Mouse (Mus musculus): Measurements from ENCODE around the gene Myo1a. TPM values are rescaled to one million over a fixed set of nuclear protein-coding genes. Genes with fewer than 3 reads are reported as not detected.

Myo1a gene
- polyA plus RNA-seq (2012; rRNA removed), result 2.8 and 3.1 TPM in 2 replicates

DNA sequence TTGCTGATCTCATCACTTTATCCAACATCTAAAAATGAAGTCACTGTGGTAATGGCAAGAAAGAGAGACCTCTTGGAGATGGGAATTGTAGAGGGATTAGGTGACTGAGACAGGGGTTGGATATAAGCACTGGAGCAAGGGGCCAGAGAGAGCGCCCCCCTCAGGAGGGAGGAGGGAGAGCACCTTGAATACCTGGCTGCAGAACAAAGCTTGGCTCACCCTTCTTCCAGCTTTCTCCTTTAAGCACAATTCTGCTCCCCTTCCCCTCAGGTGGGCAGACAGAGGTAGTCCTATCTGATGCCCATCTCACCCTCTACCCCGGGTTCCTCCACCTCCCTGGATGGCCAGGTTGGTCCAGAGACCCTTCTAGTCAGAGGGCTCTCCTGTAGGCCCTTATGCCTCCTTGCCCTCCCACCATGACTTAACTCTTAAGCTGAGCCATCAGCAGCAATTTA lies at the start of gene Myo1a:
Gene Myo1a (plus strand): TSS at position 405 of the 455 bp plus-strand sequence.

DNA sequence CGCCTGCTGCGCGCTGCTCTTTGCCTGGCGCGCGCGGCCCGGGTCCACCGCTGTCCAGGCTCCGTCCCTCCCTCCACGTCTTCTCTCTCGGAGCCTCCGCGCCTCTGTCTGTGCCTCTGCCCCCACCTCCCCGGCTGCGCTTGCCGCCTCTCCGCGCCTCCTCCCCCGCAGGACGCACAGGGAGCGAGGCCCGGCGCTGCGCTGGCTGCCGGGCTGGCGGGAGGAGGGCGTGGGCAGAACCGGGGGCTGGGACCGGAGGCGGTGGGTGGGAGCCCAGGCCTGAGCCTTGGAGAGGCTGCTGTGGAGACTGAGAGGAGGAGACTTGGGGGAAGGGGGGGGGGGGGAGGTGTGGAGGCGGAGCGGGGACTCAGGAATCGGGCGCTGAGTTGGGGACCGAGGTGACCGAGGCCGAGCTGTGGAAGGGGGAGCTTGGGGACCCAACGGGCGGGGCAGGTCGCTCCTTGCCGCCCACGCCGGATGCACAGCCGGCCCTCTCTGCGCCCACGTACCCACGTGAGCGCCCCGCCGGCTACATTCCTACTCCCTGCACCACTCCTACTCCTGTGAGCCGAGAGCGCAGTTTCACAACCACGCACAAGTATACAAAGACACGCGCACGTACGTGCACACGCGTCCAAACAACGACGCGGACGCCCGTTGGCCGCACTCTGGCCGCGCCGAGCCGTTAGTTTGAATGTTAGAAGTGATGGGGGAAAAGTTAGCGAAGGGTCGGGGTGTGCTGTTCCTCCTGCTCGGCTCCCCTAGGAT lies 38.3 kb upstream of the Myo1a start, which contains the start of gene Nemp1:
Gene Nemp1 (plus strand): TSS at position 401 of the 768 bp plus-strand sequence.

DNA sequence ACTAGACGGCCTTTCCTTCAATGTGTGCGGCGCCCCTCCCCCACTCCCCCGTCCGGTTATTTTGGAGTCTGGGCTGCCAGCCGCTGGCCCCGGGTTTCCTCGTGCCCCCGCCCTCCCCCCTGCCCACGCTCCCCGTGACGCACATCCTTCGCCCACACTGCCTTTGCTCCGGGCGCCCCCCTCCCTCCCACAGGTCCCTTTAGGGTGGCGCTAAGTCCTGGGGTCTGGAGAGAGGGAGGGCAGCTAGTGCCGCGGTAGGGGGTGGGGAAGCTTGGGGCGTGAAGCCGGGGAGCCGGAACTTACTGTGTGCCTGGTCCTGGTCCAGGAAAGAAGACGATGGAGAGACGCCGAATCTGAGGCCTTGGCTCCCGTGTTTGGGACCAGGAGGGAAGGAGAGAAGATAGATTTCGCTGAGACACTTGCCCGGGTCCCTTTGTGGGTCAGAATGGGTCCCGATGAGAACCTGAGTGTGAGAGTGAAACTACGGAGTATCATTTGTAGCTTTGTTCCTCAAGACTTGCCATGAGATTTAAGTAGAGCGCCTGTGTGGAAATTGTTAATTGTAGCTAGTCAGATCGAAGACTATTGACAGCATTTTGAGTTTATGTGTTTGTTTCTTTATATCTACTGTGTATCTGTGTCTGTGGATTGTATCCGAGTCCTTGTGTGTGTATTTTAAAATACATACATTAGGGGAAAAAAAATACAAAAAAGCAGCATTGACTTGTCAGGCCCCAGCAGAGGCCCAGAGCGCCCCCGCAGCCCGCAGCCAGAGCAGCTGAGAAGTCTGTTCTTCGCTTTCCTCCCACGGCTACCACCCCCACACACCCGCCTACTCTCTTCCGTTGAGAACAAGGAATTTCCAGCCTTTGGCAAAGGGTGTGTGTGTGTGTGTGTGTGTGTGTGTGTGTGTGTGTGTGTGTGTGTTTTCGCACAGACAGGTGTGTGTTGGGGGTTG lies 36.6 kb upstream of the Myo1a start, which contains the start of gene Nab2:
Gene Nab2 (minus strand): TSS at position 476 of the 958 bp plus-strand sequence.

DNA sequence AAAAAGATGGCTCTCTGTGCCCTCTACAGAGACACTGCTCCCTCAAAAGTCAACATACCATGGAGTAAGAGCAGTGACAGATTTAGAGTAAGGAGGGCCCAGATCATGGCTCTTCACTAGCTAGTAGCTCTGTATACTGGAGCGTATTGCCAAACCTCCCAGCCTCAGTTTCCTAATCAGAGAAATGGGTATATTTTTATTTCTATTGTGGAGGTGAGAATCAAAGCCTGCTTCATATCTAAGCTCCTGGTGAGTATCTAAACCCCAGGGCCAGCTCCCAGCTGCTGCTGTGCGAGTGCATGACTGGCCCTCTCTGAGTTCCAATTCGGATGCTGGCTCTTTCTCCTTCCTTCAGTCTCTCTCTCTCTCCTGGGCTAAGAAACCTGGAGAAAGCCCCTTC lies 19.2 kb downstream of the Myo1a start, which contains the start of gene Tac2:
Gene Tac2 (plus strand): TSS at position 301 of the 400 bp plus-strand sequence.

DNA sequence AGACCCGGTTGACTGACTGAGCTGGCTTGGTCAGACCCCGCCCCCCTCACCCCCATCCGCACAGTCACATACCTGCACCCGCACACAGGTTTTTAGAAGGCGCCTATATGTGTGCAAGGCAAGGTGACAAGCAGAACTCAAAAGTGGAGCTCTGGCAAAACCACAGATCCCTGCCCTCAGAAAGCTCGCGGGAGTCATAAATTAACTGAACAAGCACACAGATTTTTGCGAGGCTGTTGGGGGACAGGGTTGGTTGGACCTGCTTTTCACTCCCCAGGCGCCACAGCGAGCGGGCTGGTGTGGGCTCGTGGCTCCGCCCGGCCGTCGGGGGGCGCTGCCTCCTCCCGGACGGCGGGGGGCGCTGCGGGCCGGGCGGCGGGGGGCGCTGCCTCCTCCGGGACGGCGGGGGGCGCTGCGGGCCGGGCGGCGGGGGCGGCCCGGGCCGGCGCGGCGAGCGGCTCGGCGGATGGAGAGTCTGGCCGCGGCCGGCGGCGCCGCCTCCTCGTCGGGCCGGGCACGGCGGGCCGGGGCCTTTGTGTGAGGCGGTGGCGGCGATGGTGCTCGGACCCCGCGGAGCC lies 34.2 kb downstream of the Myo1a start, which contains the start of gene Zbtb39:
Gene Zbtb39 (plus strand): TSS at position 456 of the 578 bp plus-strand sequence.

DNA sequence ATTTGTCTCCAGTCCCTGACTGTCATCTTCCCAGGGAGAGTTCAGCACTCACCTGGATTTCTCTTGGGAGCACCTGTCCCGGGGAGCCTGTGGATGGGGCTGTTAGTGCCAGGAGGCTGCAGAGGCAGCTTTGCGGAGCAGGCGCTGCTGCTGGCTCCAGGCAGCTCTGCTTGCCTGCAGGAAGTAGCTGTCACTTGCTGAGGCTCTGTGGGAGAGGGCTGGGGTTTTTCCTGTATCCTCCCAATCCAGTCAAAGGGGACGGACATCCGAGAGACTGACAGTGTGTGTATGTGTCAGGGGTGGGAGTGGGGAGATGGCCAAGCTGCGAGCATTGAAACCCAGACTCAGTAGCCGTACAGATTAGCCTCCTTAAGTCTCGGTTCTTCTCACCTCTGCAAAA lies 46.6 kb downstream of the Myo1a start, which contains the start of gene Gpr182:
Gene Gpr182 (minus strand): TSS at position 185 of the 400 bp plus-strand sequence.

DNA sequence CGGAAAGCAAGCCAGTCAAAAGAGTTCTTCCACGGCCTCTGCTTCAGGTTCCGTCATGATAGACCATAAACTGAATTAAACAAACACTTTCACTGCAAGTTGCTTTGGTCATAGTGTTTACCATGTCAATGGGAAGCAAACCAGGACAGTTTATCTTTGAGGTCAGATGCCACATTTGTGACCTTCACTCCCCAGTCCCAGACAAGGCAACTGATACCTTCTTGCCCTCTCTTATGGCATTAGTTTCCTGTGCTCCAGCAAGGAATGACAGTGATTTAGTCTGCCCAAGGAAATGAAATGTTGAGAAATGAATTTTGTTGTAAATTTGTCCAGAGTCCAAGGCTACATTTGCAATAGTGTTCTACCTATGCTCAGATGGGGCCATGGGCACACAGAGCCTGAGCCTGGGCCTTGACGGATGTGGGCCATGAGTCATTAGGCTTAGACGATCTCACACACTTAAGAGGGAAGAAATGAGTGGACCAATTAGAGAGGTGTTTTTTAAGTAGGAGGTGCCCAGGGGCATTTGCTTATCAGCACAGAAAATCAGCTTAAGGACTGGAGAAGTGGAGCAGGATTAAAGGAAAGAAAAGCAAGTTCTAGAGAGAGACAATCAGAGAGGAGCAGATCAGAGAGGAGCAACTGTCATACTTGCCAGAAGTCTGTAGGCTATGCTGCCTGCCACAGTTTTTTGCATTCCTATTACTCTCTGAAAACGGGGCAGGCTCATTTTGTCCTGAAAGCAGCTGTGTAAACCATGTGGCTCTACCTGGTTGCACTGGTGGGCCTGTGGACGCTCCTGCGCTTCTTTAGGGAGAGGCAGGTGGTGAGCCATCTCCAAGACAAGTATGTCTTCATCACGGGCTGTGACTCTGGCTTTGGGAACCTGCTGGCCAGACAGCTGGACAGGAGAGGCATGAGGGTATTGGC lies 54.5 kb downstream of the Myo1a start, which contains the start of the genes Rdh1 and Rdh16f1:
Gene Rdh1 (plus strand): TSS at position 541 of the 930 bp plus-strand sequence.
Gene Rdh16f1 (plus strand): TSS at position 607 of the 930 bp plus-strand sequence.

Other genes with a start within 250 kb of the Myo1a start
- gene Stac3, start 203.5 kb upstream of the Myo1a start, polyA plus RNA-seq (2012; rRNA removed), result 9.7 and 15.0 TPM in 2 replicates
- gene Ndufa4l2, start 190.2 kb upstream of the Myo1a start, polyA plus RNA-seq (2012; rRNA removed), result 10.8 and 13.2 TPM in 2 replicates
- 91.9 and 95.9 TPM in 2 replicates for gene Shmt2, start 182.7 kb upstream of the Myo1a start, polyA plus RNA-seq (2012; rRNA removed)
- gene Nxph4, start 170.6 kb upstream of the Myo1a start, polyA plus RNA-seq (2012; rRNA removed), result 26.9 and 35.5 TPM in 2 replicates
- gene Lrp1, start 84.0 kb upstream of the Myo1a start, polyA plus RNA-seq (2012; rRNA removed), result 163 and 211 TPM in 2 replicates
- 8.3 and 11.7 TPM in 2 replicates for gene Stat6, start 62.2 kb upstream of the Myo1a start, polyA plus RNA-seq (2012; rRNA removed)
- 8.7 and 9.0 TPM in 2 replicates for gene Nemp1, start 38.3 kb upstream of the Myo1a start, polyA plus RNA-seq (2012; rRNA removed)
- gene Nab2, start 36.6 kb upstream of the Myo1a start, polyA plus RNA-seq (2012; rRNA removed), result 9.8 and 18.1 TPM in 2 replicates
- 0.44 and 1.0 TPM in 2 replicates for gene Tac2, start 19.3 kb downstream of the Myo1a start, polyA plus RNA-seq (2012; rRNA removed)
- 14.6 and 15.2 TPM in 2 replicates for gene Zbtb39, start 34.4 kb downstream of the Myo1a start, polyA plus RNA-seq (2012; rRNA removed)
- gene Gpr182, start 46.6 kb downstream of the Myo1a start, polyA plus RNA-seq (2012; rRNA removed), result 0.76 and 1.2 TPM in 2 replicates
- gene Rdh1, start 54.6 kb downstream of the Myo1a start, polyA plus RNA-seq (2012; rRNA removed), result 0.05 and 0.12 TPM in 2 replicates
- gene Rdh16f1, start 54.6 kb downstream of the Myo1a start, polyA plus RNA-seq (2012; rRNA removed), result 0.30 TPM in 1 of 2 replicates, not detected in the other
- gene Rdh9, start 71.2 kb downstream of the Myo1a start, polyA plus RNA-seq (2012; rRNA removed), result 0.34 TPM in 1 of 2 replicates, not detected in the other
- 0.01 TPM in 1 of 2 replicates, not detected in the other for gene Rdh16, start 96.0 kb downstream of the Myo1a start, polyA plus RNA-seq (2012; rRNA removed)
- gene Rdh19, start 144.8 kb downstream of the Myo1a start, polyA plus RNA-seq (2012; rRNA removed), result not detected in 2 replicates
- gene Rdh16f2, start 161.3 kb downstream of the Myo1a start, polyA plus RNA-seq (2012; rRNA removed), result not detected in 2 replicates
- gene Rdh7, start 183.6 kb downstream of the Myo1a start, polyA plus RNA-seq (2012; rRNA removed), result not detected in 2 replicates
- not detected in 2 replicates for gene Sdr9c7, start 193.3 kb downstream of the Myo1a start, polyA plus RNA-seq (2012; rRNA removed)